In genomic region chr2:24949421-24950188, GRCm38 (mm10) we compare ENCODE assay signal across 8 mouse cellular contexts. TPM values are rescaled to one million over a fixed set of nuclear protein-coding genes. Genes with fewer than 3 reads are reported as not detected.
DNase-seq lines count a peak whose midpoint lies in the region; ATAC-seq lines count a peak whose summit lies in the region.

Gene Zmynd19, plus strand, starts transcription at chr2:24949792.

- DNase-seq in adipocyte (ENCODE audit: low spot score), result peak; percentile 94
- DNase-seq in embryo, embryonic 10 days (ENCODE audit: low spot score), result peak; percentile 98
- DNase-seq in gastrocnemius, postnatal 14 days, result peak; percentile 98
- DNase-seq in left cerebral cortex, postnatal 10 days (ENCODE audit: extremely low spot score in 1 of 2, low spot score in 2 of 2), result peak; percentile 96 to 99
- DNase-seq in right cerebral cortex, postnatal 25 days, result peak; percentile 99
- peak; percentile 97 to 99 for DNase-seq in urinary bladder, postnatal 4 days (ENCODE audit: low spot score in 2 of 2)

- peak; percentile 95 for ATAC-seq in inflammation-experienced regulatory T-cells, adult 6 months
- ATAC-seq in megakaryocyte-erythroid progenitor cell, adult 5-6 weeks (replicated peaks; ENCODE audit: low FRiP score, low TSS enrichment, poor library complexity, severe bottlenecking), result peak; percentile 93

- intact Hi-C loops in gastrocnemius, postnatal 14 days (cut with DNase I; ENCODE audit: low total_unique reads), result no loop called here
- intact Hi-C loops in left cerebral cortex, postnatal 10 days (cut with DNase I), result no loop called here

RNA-seq across cellular contexts. Expression of gene Zmynd19, which starts in this region (rescaled TPM):
- 10 to 100 TPM; 15.8 to 19.6 TPM for total RNA-seq in gastrocnemius, postnatal 14 days (2021)
- 1 to 10 TPM in 2 of 3 experiments, under 1 TPM in 1; 0.87 to 2.7 (median 1.2) TPM for polyA plus RNA-seq in inflammation-experienced regulatory T-cells, adult 6 months (2017; shearing (Covaris generic))
- total RNA-seq in left cerebral cortex, postnatal 10 days (2021), result 10 to 100 TPM; 43.5 to 45.5 TPM
- total RNA-seq in megakaryocyte-erythroid progenitor cell, adult 5-6 weeks (2014; fragmentation: Nextera tagmentation), result 34.5 and 34.9 TPM in 2 replicates
- 69.9 and 75.2 TPM in 2 replicates for total RNA-seq in megakaryocyte-erythroid progenitor cell, adult 5-6 weeks (2017)

Comparison
In these comparisons a context has a peak if more than half of its experiments do, and no peak if none do; other contexts are left out.
1. Peak in every context shown above with its lines: DNase-seq and ATAC-seq.